Mouse (Mus musculus): ENCODE measurements around the gene Ocel1. TPM values are rescaled to one million over a fixed set of nuclear protein-coding genes. Genes with fewer than 3 reads are reported as not detected.
"Not testable (repeated sequence)": the region's sequence is repeated elsewhere in the genome, so short reads cannot be mapped to it uniquely, and the experiment has no call there.

Gene Ocel1
- polyA plus RNA-seq (2015; fragmentation: Nextera tagmentation; extraction: Ambion mirVana): 3.9 and 4.7 TPM in 2 replicates

GRCm38 (mm10) chr8:71371236-71371848 lies at the start of gene Ocel1:
Gene Ocel1 (plus strand): TSS chr8:71371298.
- peaks cover 41% of the 10 kb centered on the region for H3K4me1 ChIP-seq (ENCODE audit: control insufficient read depth, low read depth, low read length)
- peak; percentile 89 for ATAC-seq (ENCODE audit: low read depth)
- WGBS (ENCODE audit: insufficient replicate concordance): under 1% methylated on average over 66 of the region's 68 CpGs

DNA sequence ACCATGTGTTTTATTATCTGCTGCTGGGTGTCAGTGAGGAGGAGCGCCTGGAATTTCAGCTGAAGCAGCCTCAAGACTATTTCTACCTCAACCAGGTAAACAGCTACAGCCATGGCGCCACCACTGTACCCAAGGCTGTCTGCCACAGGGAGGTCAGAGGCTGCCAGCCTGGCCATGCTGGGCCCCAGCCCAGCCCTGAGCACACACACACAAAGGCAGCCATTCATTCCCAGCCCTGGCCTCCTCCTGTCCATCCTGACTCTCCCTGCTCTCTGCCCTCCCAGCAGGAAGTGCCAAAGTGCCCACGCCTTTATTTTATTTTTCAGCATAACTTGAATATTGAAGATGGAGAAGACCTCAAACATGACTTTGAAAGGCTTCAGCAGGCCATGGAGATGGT lies 48.2 kb upstream of the Ocel1 start:
- no peak overlapping the region for H3K27ac ChIP-seq (ENCODE audit: low read length)
- H3K36me3 ChIP-seq (ENCODE audit: control insufficient read depth, insufficient read depth): peaks cover 24% of the 10 kb centered on the region
- no peaks in the 10 kb centered on the region for H3K4me1 ChIP-seq (ENCODE audit: control insufficient read depth, low read depth, low read length)
- H3K4me2 ChIP-seq (ENCODE audit: low read depth, low read length): no peak overlapping the region
- H3K9me3 ChIP-seq (replicated peaks; ENCODE audit: control insufficient read depth, low read length): no peaks in the 10 kb centered on the region
- no peak overlapping the region for H3K9ac ChIP-seq (ENCODE audit: low read depth, low read length)
- H3K27me3 ChIP-seq (ENCODE audit: control insufficient read depth, insufficient read depth, low read depth, low read length): no peaks in the 10 kb centered on the region
- 69% methylated on average over 3 of the region's 3 CpGs for WGBS (ENCODE audit: insufficient replicate concordance)
- no peak for ATAC-seq (ENCODE audit: low read depth)
- H3K4me3 ChIP-seq (ENCODE audit: low read depth, low read length): no peak overlapping the region

More at GRCm38 (mm10) chr8:71371236-71371848, at the start of gene Ocel1:
- Histone ChIP-seq H3K9ac (ENCODE audit: low read depth, low read length) (peak within 1 kb of the TSS; percentile 83), H3K4me2 (ENCODE audit: low read depth, low read length) (peak within 1 kb of the TSS; percentile 56), H3K27ac (ENCODE audit: low read length) (peak within 1 kb of the TSS; percentile 90), H3K36me3 (ENCODE audit: control insufficient read depth, insufficient read depth) (no peaks in the 10 kb centered on the region; the same call in 1 of the 2 replicates), H3K27me3 (ENCODE audit: control insufficient read depth, insufficient read depth, low read depth, low read length) (peaks cover 5% of the 10 kb centered on the region; the same call in 1 of the 2 replicates), H3K4me3 (ENCODE audit: low read depth, low read length) (peak within 1 kb of the TSS; percentile 85), H3K9me3 (replicated peaks; ENCODE audit: control insufficient read depth, low read length) (no peaks in the 10 kb centered on the region)

GRCm38 (mm10) chr8:71324848-71325247 lies 46.2 kb upstream of the Ocel1 start:
- no peaks in the 10 kb centered on the region for H3K27me3 ChIP-seq (ENCODE audit: control insufficient read depth, insufficient read depth, low read depth, low read length)
- H3K4me1 ChIP-seq (ENCODE audit: control insufficient read depth, low read depth, low read length): no peaks in the 10 kb centered on the region
- peak; percentile 30; the same call in 1 of the 2 replicates for ATAC-seq (ENCODE audit: low read depth)
- peaks cover 27% of the 10 kb centered on the region for H3K36me3 ChIP-seq (ENCODE audit: control insufficient read depth, insufficient read depth)
- no peak overlapping the region for H3K4me2 ChIP-seq (ENCODE audit: low read depth, low read length)
- WGBS (ENCODE audit: insufficient replicate concordance): 100% methylated on average over 1 of the region's 1 CpGs
- no peaks in the 10 kb centered on the region for H3K9me3 ChIP-seq (replicated peaks; ENCODE audit: control insufficient read depth, low read length)
- H3K4me3 ChIP-seq (ENCODE audit: low read depth, low read length): no peak overlapping the region
- no peak overlapping the region for H3K9ac ChIP-seq (ENCODE audit: low read depth, low read length)
- H3K27ac ChIP-seq (ENCODE audit: low read length): no peak overlapping the region

DNA sequence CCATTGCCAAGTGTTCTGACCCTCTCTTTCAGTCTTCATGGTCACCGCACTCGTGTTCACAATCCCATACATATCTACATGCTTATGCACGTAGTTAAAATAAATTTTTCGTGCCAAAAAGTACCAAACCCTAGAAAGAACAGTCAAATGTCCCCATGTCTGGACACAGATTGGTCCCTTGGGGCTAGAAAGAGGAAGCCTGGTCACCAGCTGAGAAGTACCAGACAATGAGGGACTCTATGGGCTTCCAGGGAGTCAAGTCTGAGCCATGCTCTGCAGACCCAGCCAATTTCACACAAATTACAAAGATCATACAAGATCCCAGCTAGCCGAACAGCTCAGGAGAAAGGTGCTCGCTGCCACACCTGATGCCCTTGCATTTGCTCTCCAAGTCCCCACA lies 33.3 kb upstream of the Ocel1 start:
- 85% methylated on average over 6 of the region's 6 CpGs for WGBS (ENCODE audit: insufficient replicate concordance)
- H3K36me3 ChIP-seq (ENCODE audit: control insufficient read depth, insufficient read depth): peaks cover 15% of the 10 kb centered on the region
- not testable (repeated sequence) for H3K4me3 ChIP-seq (ENCODE audit: low read depth, low read length); H3K4me2 ChIP-seq (ENCODE audit: low read depth, low read length); H3K27ac ChIP-seq (ENCODE audit: low read length); ATAC-seq (ENCODE audit: low read depth); H3K27me3 ChIP-seq (ENCODE audit: control insufficient read depth, insufficient read depth, low read depth, low read length); H3K9me3 ChIP-seq (replicated peaks; ENCODE audit: control insufficient read depth, low read length); H3K4me1 ChIP-seq (ENCODE audit: control insufficient read depth, low read depth, low read length); H3K9ac ChIP-seq (ENCODE audit: low read depth, low read length)

DNA sequence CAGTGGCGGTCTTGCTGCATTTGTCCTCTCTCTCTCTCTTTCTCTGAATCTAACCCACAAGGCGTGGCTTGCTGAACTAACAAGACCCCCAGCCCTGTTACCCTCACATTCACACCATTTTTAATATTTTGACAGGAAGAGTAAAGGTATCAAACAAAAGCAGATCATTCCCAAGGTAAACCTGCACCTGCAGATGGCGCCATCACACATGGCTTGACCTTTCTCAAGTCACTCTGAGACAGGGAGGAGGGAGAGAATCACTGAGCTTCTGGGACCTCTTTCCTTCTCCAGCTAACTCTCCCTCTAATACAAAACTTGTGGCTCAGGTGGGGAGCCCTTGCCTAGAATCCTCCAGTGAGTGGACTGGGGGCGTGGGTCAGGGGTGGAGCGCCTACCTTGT lies 30.5 kb upstream of the Ocel1 start:
- Histone ChIP-seq H3K36me3 (ENCODE audit: control insufficient read depth, insufficient read depth) (peaks cover 11% of the 10 kb centered on the region), H3K27ac (ENCODE audit: low read length) (no peak overlapping the region), H3K27me3 (ENCODE audit: control insufficient read depth, insufficient read depth, low read depth, low read length) (no peaks in the 10 kb centered on the region), H3K4me1 (ENCODE audit: control insufficient read depth, low read depth, low read length) (no peaks in the 10 kb centered on the region), H3K4me3 (ENCODE audit: low read depth, low read length) (no peak overlapping the region), H3K9ac (ENCODE audit: low read depth, low read length) (no peak overlapping the region), H3K4me2 (ENCODE audit: low read depth, low read length) (no peak overlapping the region), H3K9me3 (replicated peaks; ENCODE audit: control insufficient read depth, low read length) (no peaks in the 10 kb centered on the region)
- ATAC-seq (ENCODE audit: low read depth): no peak
- WGBS (ENCODE audit: insufficient replicate concordance): 76% methylated on average over 5 of the region's 5 CpGs

DNA sequence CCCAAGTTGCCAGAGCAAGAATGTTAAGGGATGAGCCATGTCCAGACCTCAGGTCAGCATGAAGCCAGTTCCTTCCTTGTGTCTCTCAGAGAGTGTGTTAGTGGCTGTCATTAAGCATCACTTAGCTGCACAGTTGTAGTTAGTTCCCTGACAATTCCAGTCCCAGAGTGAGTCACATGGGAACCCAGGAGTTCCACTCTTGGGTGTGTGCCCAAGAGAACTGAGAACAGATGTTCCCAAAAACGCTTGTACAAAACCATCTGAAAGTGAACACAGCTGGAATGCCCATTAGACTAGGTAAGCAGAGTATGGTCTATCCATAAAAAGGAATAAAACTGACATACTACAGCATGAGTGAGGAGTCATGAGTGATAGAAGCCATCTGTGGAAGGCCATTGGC lies 24.5 kb upstream of the Ocel1 start:
- 55% methylated on average over 1 of the region's 1 CpGs for WGBS (ENCODE audit: insufficient replicate concordance)
- Histone ChIP-seq H3K36me3 (ENCODE audit: control insufficient read depth, insufficient read depth) (peaks cover 32% of the 10 kb centered on the region), H3K4me2 (ENCODE audit: low read depth, low read length) (no peak overlapping the region), H3K9me3 (replicated peaks; ENCODE audit: control insufficient read depth, low read length) (no peaks in the 10 kb centered on the region), H3K27ac (ENCODE audit: low read length) (no peak overlapping the region), H3K4me3 (ENCODE audit: low read depth, low read length) (no peak overlapping the region), H3K27me3 (ENCODE audit: control insufficient read depth, insufficient read depth, low read depth, low read length) (no peaks in the 10 kb centered on the region), H3K9ac (ENCODE audit: low read depth, low read length) (no peak overlapping the region), H3K4me1 (ENCODE audit: control insufficient read depth, low read depth, low read length) (no peaks in the 10 kb centered on the region)
- ATAC-seq (ENCODE audit: low read depth): no peak

DNA sequence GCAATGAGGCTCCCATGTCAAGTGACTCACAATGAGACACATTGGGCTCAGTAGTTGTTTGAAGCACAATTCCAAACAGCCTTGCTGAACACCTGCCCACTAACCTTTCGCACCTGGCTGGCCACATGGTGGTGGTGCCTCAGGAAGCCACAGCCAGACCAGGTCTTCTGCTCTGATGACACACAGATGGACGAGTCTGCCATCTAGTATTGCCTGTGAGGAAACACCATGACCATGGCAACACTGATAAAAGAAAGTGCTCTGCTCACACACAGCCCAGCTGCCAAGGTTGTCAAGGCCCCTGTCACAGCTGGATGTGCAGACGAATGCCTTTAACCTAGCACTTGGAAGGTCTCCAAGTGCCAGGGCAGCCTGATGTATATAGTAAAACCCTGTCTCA lies 20.0 kb upstream of the Ocel1 start:
- Histone ChIP-seq H3K36me3 (ENCODE audit: control insufficient read depth, insufficient read depth) (peaks cover 32% of the 10 kb centered on the region), H3K4me3 (ENCODE audit: low read depth, low read length) (no peak overlapping the region), H3K27me3 (ENCODE audit: control insufficient read depth, insufficient read depth, low read depth, low read length) (no peaks in the 10 kb centered on the region), H3K27ac (ENCODE audit: low read length) (no peak overlapping the region), H3K4me2 (ENCODE audit: low read depth, low read length) (no peak overlapping the region), H3K4me1 (ENCODE audit: control insufficient read depth, low read depth, low read length) (no peaks in the 10 kb centered on the region), H3K9me3 (replicated peaks; ENCODE audit: control insufficient read depth, low read length) (no peaks in the 10 kb centered on the region), H3K9ac (ENCODE audit: low read depth, low read length) (no peak overlapping the region)
- 59% methylated on average over 3 of the region's 3 CpGs for WGBS (ENCODE audit: insufficient replicate concordance)
- ATAC-seq (ENCODE audit: low read depth): no peak

DNA sequence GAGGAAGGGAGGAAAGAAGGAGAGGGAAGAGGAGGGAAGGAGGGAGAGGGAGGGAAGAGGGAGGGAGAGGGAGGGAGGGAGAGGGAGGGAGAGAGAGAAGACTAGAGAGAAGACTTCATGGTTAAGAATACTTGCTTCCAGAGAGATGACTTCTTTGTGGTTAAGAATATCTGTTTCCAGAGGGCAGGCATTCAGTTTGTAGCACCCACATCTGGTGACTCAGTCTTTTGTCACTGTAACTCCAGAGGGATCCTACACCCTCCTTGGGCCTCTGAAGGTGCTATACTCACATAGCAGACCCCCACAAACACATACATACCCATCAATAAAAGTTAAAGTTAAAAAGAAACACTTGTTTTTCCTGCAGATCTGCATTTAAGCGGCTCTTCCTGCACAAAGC lies 19.6 kb upstream of the Ocel1 start:
- Histone ChIP-seq H3K27ac (ENCODE audit: low read length) (no peak overlapping the region), H3K4me1 (ENCODE audit: control insufficient read depth, low read depth, low read length) (no peaks in the 10 kb centered on the region), H3K36me3 (ENCODE audit: control insufficient read depth, insufficient read depth) (peaks cover 28% of the 10 kb centered on the region), H3K9ac (ENCODE audit: low read depth, low read length) (no peak overlapping the region), H3K4me3 (ENCODE audit: low read depth, low read length) (no peak overlapping the region), H3K9me3 (replicated peaks; ENCODE audit: control insufficient read depth, low read length) (no peaks in the 10 kb centered on the region), H3K4me2 (ENCODE audit: low read depth, low read length) (no peak overlapping the region), H3K27me3 (ENCODE audit: control insufficient read depth, insufficient read depth, low read depth, low read length) (no peaks in the 10 kb centered on the region)
- 84% methylated on average over 1 of the region's 1 CpGs for WGBS (ENCODE audit: insufficient replicate concordance)
- ATAC-seq (ENCODE audit: low read depth): no peak

GRCm38 (mm10) chr8:71358026-71358425 lies 13.1 kb upstream of the Ocel1 start:
- 72% methylated on average over 3 of the region's 3 CpGs for WGBS (ENCODE audit: insufficient replicate concordance)
- Histone ChIP-seq H3K9me3 (replicated peaks; ENCODE audit: control insufficient read depth, low read length) (no peaks in the 10 kb centered on the region), H3K27ac (ENCODE audit: low read length) (no peak overlapping the region), H3K27me3 (ENCODE audit: control insufficient read depth, insufficient read depth, low read depth, low read length) (no peaks in the 10 kb centered on the region), H3K36me3 (ENCODE audit: control insufficient read depth, insufficient read depth) (peaks cover 11% of the 10 kb centered on the region), H3K4me2 (ENCODE audit: low read depth, low read length) (no peak overlapping the region), H3K9ac (ENCODE audit: low read depth, low read length) (no peak overlapping the region), H3K4me3 (ENCODE audit: low read depth, low read length) (no peak overlapping the region), H3K4me1 (ENCODE audit: control insufficient read depth, low read depth, low read length) (no peaks in the 10 kb centered on the region)
- ATAC-seq (ENCODE audit: low read depth): no peak

Data from liver, embryonic 16.5 days (tissue).